18 mouse cellular contexts compared by ENCODE assay signal in the genomic region with DNA sequence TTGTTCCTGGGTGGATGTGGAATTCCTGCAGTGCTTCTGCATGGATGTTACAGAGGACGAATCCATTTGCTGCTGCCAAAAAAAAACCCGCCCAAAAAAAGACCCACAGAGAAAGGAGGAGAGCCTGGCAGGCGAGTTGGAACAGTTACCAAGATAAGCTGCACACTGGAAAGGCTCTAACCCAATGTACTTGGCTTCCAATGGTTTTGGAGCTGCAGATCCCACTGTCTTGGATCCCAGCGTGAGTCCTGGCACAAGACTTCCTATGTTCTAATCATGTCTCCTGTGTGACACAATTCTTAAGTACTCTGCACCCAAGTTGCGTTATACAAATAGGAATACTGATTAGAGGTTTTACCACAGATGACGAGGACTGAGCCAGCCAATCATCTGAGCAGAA.
DNase-seq lines count a peak whose midpoint lies in the region; TF ChIP-seq lines count a peak whose summit lies in the region.
"Had no signal": no experiment of that assay in that cellular context is flagged by ENCODE, and none has a peak within 500 bp of the region (broad histone marks: within the 10 kb centered on the region; RNA-seq: fewer than 3 reads in every experiment).

No protein-coding gene starts in this region.

- intact Hi-C loops in left cerebral cortex, postnatal 14 days (cut with DNase I), result no loop called here
- intact Hi-C loops in left cerebral cortex, adult 2 months (cut with DNase I), result no loop called here
- intact Hi-C loops in heart, postnatal 10 days (cut with DNase I), result no loop called here

- no peak overlapping the region for H3K4me3 ChIP-seq in left cerebral cortex, adult 2 months
- H3K4me3 ChIP-seq: embryonic facial prominence, embryonic 12.5 days; heart, adult 2 months; hindbrain, embryonic 12.5 days; intestine, embryonic 15.5 days; layer of hippocampus, adult 2 months; limb, embryonic 13.5 days; liver, embryonic 15.5 days had no signal

- DNase-seq in frontal cortex, postnatal 36 days (ENCODE audit: low spot score in 2 of 2), result peak; percentile 2 to 8
- DNase-seq in frontal cortex, postnatal 10 days (ENCODE audit: low spot score in 2 of 2), result no peak
- peak; percentile 17 to 30 for DNase-seq in left cerebral cortex, postnatal 14 days (ENCODE audit: low spot score in 2 of 2)
- no peak for DNase-seq in left cerebral cortex, adult 2 months (ENCODE audit: extremely low spot score in 1 of 2, low spot score in 2 of 2)
- peak; percentile 20 for DNase-seq in brain, adult 2 months (ENCODE audit: low read depth, low spot score)
- peak; percentile 45 to 53 for DNase-seq in heart, postnatal 10 days
- DNase-seq in ovary, adult 18-20 months (ENCODE audit: low spot score), result no peak
- DNase-seq: adrenal gland, adult 8-10 months; B cell, adult 2 months; cerebellum, adult 18-20 months had no signal

- TF ChIP-seq CTCF in left cerebral cortex, adult 2 months (IDR thresholded peaks at IDR 0.05), result no peak

- no peak overlapping the region for H3K27ac ChIP-seq in left cerebral cortex, adult 2 months
- H3K27ac ChIP-seq: embryonic facial prominence, embryonic 12.5 days; heart, adult 2 months; hindbrain, embryonic 12.5 days; intestine, embryonic 15.5 days; kidney, postnatal 0 days; layer of hippocampus, adult 2 months; limb, embryonic 13.5 days; liver, embryonic 15.5 days had no signal

Comparison
In these comparisons a context has a peak if more than half of its experiments do, and no peak if none do; other contexts are left out.
1. DNase-seq: peak in frontal cortex, postnatal 36 days (2 of 2), left cerebral cortex, postnatal 14 days (2 of 2), brain, adult 2 months (single experiment) and heart, postnatal 10 days (2 of 2); none in frontal cortex, postnatal 10 days (0 of 2), left cerebral cortex, adult 2 months (0 of 2) and ovary, adult 18-20 months (single experiment).